Mouse (Mus musculus) brain, embryonic 18.5 days (tissue): ENCODE data around the gene Serf2.
"Not testable (repeated sequence)": the region's sequence is repeated elsewhere in the genome, so short reads cannot be mapped to it uniquely, and the experiment has no call there.

Experiments used
- DNase-seq: peaks from one replicate; pipeline ENCODE4 v3.0.0-alpha.2; 2012; ENCODE audit warnings: low read depth, low spot score

The Serf2 gene

DNA sequence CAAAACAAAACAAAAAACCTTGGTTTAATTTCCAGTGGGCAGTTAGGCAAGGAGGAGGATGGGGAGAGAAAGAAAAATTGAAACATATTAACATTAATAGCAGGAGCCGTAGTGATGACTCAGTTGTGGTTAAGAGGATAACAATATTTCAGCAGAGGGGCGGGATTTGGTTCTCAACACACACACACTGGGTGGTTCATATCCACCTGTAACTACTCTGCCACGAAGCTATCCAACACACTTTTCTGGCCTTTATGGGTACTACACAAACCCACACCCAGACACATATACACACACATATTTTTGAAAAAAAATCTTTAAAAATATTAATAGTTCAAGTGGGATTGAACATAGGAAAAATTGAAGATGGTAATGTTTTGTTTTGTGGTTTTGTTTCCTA, 2.0 kb upstream of the Serf2 start:
- DNase-seq: no peak

GRCm38 (mm10) chr2:121448136-121448535, 859 bp upstream of the Serf2 start:
- DNase-seq: no peak

- no peak for DNase-seq
These were observed 583 bp downstream of the Serf2 start for GRCm38 (mm10) chr2:121449545-121450011.

- no peak for DNase-seq
These were observed 1.1 kb downstream of the Serf2 start for GRCm38 (mm10) chr2:121450093-121450492.

- no peak for DNase-seq
These were observed 3.4 kb downstream of the Serf2 start for GRCm38 (mm10) chr2:121452361-121452760.

DNA sequence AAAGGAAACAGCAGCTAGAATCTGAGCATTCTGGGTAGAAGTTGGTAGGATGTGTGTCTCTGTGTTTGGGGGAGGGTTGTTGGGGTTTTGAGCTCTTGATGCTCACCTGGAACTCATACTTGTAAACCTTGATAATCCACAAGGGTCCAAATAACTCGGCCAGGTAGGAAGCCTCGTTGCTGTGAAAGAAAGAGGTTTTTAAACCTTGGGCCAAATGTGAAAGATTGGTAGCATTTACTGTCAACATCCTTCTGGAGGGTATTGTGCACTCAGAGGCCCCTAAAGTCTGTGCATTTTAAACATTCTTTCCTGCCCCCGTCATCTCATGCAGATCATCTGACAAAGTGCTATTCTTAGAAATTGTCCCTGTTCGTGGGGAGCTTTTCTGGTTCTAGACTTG, 4.0 kb downstream of the Serf2 start, which contains the start of gene Hypk:
Gene Hypk (plus strand): TSS at position 301 of the 400 bp plus-strand sequence.
- DNase-seq: no peak

- no peak for DNase-seq
These were observed 4.9 kb downstream of the Serf2 start for GRCm38 (mm10) chr2:121453917-121454316.

DNA sequence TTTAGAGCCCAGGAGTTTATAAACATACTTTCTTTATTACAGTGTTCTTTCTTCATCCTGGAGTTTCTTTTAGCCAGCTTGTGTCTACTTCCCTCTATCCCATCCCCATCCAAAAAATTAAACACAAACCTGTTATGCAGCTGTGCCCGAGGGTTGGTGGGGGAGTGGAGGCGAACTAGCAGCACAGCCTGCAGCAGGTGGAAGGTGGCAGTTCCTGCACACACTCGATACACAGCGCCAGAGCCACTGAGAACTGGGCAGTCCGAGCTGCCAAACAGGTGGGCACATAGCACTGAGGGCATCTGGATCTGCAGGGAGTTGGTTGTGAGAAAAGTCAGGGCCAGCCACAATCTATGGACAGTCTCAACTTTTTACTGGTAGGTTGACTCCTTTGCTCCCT, 6.5 kb downstream of the Serf2 start:
- no peak for DNase-seq

DNA sequence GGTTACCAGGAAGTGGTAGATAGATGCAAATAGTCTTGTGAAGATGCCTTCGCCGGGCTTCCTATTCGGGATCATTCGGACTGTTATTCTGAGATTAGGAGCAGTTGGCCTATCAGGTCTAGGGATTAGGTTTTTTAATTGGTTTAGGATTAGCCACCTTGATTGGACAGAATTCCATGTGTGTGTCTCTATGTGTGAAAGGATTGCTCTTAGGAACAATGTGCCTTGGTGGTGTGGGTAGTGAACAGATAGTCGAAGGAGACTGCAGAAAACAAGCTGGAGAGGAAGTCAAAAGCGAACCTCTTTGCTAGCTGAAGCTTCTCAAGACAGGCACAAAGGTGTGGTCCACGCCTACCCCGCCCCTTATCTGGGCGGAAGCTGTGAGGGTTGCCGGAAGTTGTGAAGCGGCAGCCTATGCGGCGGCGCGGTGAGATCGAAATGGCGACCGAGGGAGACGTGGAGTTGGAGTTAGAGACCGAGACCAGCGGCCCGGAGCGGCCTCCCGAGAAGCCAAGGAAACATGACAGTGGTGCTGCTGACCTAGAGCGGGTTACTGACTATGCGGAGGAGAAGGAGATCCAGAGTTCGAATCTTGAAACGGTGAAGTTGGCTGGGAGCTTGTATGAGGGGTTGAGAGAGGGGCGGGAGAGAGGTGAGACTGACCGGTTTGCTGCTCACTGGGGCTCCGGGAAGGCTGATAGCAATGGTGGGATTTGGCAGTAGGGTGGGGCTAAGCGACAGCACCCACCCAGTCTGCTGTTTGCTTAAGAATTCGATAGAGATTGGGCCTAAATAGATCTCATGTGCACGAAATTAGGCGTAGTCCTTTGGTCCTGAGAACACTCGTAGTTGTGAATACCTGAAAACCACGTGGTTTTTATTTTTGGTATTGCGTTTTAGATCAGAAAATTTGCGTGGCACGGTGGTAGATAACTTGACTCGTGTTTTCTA, 8.0 kb downstream of the Serf2 start, which contains the start of gene Serinc4:
Gene Serinc4 (minus strand): TSS at position 90 of the 951 bp plus-strand sequence.
- peak; percentile 76 for DNase-seq

- DNase-seq: no peak
These were observed 11.1 kb downstream of the Serf2 start for GRCm38 (mm10) chr2:121460071-121460470.

DNA sequence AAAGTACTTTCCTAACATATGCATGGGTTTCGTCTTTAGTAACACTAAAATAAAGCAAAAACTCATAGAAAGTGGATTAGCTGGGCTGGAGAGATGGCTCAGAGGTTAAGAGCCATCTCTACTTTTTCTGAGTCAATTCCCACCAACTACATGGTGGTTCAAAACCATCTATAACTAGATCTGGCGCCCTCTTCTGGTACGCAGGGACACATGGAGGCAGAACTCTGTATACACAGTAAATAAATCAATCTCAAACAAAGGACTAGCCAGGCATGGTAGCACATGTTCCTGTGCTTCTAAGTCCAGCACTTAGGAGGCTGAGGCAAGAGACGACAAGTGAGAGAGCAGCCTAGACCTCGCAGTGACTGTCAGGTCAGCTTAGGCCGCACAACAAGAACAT, 20.0 kb downstream of the Serf2 start:
- DNase-seq: not testable (repeated sequence)

GRCm38 (mm10) chr2:121472783-121473182, 23.8 kb downstream of the Serf2 start:
- DNase-seq: not testable (repeated sequence)

GRCm38 (mm10) chr2:121473301-121474179, 24.5 kb downstream of the Serf2 start, which contains the start of gene Mfap1b:
Mfap1b (minus strand) TSS chr2:121474067.
- DNase-seq: peak; percentile 83

GRCm38 (mm10) chr2:121474180-121474535, 25.2 kb downstream of the Serf2 start:
- DNase-seq: no peak

GRCm38 (mm10) chr2:121475306-121475705, 26.3 kb downstream of the Serf2 start:
- DNase-seq: not testable (repeated sequence)

DNA sequence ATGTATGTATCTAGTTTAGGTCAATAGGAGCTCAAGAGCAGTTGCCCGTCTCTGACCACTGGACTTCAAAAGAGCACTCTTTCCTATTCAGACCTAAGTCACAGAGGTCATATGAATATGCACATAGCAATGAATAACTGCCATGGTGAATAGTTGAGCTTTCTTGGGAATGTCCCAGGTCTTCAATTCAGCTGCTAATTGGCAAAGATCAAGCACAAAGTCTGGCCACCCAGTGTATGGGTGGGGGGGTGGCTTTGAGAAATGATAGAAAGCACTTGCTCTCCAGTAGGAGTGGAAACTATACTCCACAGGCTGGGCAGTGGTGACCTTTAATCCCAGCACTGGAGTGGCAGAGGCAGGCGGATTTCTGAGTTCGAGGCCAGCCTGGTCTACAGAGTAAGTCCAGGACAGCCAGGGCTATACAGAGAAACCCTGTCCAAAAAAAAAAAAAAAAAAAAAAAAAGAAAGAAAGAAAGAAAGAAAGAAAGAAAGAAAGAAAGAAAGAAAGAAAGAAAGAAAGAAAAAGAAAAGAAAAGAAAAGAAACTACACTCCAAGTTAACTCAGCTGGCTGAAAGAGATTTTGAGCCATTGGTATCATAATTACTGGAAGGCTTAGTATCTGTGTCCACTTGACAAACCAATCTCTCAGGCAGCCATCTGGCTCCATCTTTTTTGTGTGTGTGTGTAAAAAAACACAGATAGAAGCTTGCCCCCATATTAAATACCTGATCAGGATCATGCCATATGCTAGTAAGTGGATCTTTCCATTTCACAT, 28.7 kb downstream of the Serf2 start:
- no peak for DNase-seq

DNA sequence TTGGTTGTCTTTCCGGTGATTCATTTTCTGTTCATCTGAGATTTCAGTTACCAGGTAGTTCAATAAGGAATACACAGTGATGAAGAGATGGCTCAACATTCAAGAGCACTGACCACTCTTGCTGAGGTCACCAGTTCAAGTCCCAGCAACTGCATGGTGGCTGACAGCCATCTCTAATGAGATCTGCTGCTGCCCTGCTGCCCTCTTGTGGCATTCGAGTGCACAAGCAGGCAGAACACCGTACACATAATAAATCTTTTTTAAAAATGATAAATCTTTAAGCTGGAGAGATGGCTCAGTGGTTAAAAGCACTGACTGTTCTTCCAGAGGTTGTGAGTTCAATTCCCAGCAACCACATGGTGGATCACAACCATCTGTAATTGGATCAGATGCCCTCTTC, 31.5 kb downstream of the Serf2 start:
- DNase-seq: no peak

GRCm38 (mm10) chr2:121480916-121481315, 31.9 kb downstream of the Serf2 start:
- not testable (repeated sequence) for DNase-seq

DNA sequence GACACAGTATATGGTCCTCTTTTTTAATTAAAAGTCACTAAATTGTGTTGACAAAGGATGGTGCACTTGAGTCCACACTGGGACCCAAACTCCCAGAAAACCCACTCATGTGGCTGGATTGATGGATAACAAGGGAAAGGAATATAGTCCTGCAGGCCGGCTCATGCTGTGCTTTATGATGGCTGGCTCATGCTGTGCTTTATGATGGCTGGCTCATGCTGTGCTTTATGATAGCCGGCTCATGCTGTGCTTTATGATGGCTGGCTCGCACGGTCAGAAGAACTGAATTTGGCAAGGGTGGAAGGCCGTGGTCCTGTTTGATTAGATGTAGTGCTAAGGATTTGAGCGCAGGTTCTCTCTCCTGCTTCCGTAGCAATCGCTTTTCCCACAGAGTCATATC, 34.6 kb downstream of the Serf2 start:
- DNase-seq: no peak

- DNase-seq: not testable (repeated sequence)
These were observed 35.4 kb downstream of the Serf2 start for GRCm38 (mm10) chr2:121484403-121484802.

- not testable (repeated sequence) for DNase-seq
These were observed 52.6 kb downstream of the Serf2 start for GRCm38 (mm10) chr2:121501550-121501949.
